Mouse (Mus musculus) hindbrain, embryonic 14.5 days (tissue): Measurements from ENCODE around the gene Eif3i. TPM values are rescaled to one million over a fixed set of nuclear protein-coding genes. Genes with fewer than 3 reads are reported as not detected.

Experiments used
- ATAC-seq: fragments of 200-750 bp; cut with Nextera tagmentation; 2 replicates; pipeline ENCODE4 v1.8.0; 2017; ENCODE audit warnings: moderate number of reproducible peaks, mild to moderate bottlenecking, moderate TSS enrichment, moderate library complexity; ENCODE audit not compliant: low FRiP score
- DNase-seq: peaks from one replicate; pipeline ENCODE4 v3.0.0-alpha.2; 2015; ENCODE audit warnings: low spot score
- H3K27ac ChIP-seq: fragments of 300-500 bp; sonication (generic); 2 replicates; pipeline ENCODE4 v1.5.1; 2014; ENCODE audit warnings: mild to moderate bottlenecking, moderate library complexity
- H3K27me3 ChIP-seq: fragments of 300-500 bp; sonication (generic); 2 replicates; pipeline ENCODE4 v1.6.1; 2014; ENCODE audit warnings: mild to moderate bottlenecking, low read length, mixed read lengths; ENCODE audit not compliant: control insufficient read depth, insufficient read depth
- H3K36me3 ChIP-seq: fragments of 300-500 bp; sonication (generic); replicated peaks from 2 replicates; pipeline ENCODE4 v1.6.1; 2014; ENCODE audit not compliant: control insufficient read depth, insufficient read depth
- H3K4me1 ChIP-seq: fragments of 300-500 bp; sonication (generic); replicated peaks from 2 replicates; pipeline ENCODE4 v1.6.1; 2014; ENCODE audit warnings: antibody characterized with exemption, low read length, mixed read lengths; ENCODE audit not compliant: control insufficient read depth, insufficient read depth
- H3K4me2 ChIP-seq: fragments of 300-500 bp; sonication (generic); replicated peaks from 2 replicates; pipeline ENCODE4 v1.6.1; 2014; ENCODE audit warnings: mild to moderate bottlenecking, moderate library complexity
- H3K4me3 ChIP-seq: fragments of 300-500 bp; sonication (generic); replicated peaks from 2 replicates; pipeline ENCODE4 v1.5.1; 2014; ENCODE audit warnings: mild to moderate bottlenecking, low read length
- H3K9ac ChIP-seq: fragments of 300-500 bp; sonication (generic); 2 replicates; pipeline ENCODE4 v1.6.1; 2014
- H3K9me3 ChIP-seq: fragments of 300-500 bp; sonication (generic); 2 replicates; pipeline ENCODE4 v1.6.1; 2016; ENCODE audit warnings: low read length; ENCODE audit not compliant: control insufficient read depth
- WGBS: fragments of 180-500 bp; shearing (Covaris S2); extraction: QIAGEN DNeasy Blood & Tissue Kit; methylation state at CpG from one replicate; pipeline ENCODE4 v1.1.7; 2014; 5-methylcytosine and 5-hydroxymethylcytosine counted together
- polyA plus RNA-seq: library from polyadenylated mRNA; unstranded; fragments of >200 nt; fragmentation: Nextera tagmentation; extraction: Ambion mirVana; gene quantifications from 2 replicates; pipeline ENCODE4 v1.2.1, GENCODE M21; 2014

Eif3i gene
- polyA plus RNA-seq, 1 experiment from 2014 or later: 226 TPM

GRCm38 (mm10) chr4:129571551-129572084 lies 28.8 kb downstream of the Eif3i start:
- H3K27ac ChIP-seq: no peak overlapping the region
- WGBS: 75% methylated on average over 8 of the region's 8 CpGs
- H3K36me3 ChIP-seq: no peaks in the 10 kb centered on the region
- no peaks in the 10 kb centered on the region for H3K27me3 ChIP-seq
- no peaks in the 10 kb centered on the region for H3K4me1 ChIP-seq
- H3K4me3 ChIP-seq: no peak overlapping the region
- DNase-seq: no peak
- no peak overlapping the region for H3K9ac ChIP-seq
- ATAC-seq: no peak
- no peaks in the 10 kb centered on the region for H3K9me3 ChIP-seq
- H3K4me2 ChIP-seq: no peak overlapping the region

- ATAC-seq (no peak), DNase-seq (no peak)
- H3K9ac ChIP-seq: no peak overlapping the region
- H3K27ac ChIP-seq: no peak overlapping the region
- no peaks in the 10 kb centered on the region for H3K9me3 ChIP-seq
- WGBS: 86% methylated on average over 6 of the region's 6 CpGs
- no peaks in the 10 kb centered on the region for H3K27me3 ChIP-seq
- H3K4me3 ChIP-seq: no peak overlapping the region
- H3K4me1 ChIP-seq: no peaks in the 10 kb centered on the region
- no peaks in the 10 kb centered on the region for H3K36me3 ChIP-seq
- H3K4me2 ChIP-seq: no peak overlapping the region
Observed at GRCm38 (mm10) chr4:129570028-129570427, 30.4 kb downstream of the Eif3i start.

DNA sequence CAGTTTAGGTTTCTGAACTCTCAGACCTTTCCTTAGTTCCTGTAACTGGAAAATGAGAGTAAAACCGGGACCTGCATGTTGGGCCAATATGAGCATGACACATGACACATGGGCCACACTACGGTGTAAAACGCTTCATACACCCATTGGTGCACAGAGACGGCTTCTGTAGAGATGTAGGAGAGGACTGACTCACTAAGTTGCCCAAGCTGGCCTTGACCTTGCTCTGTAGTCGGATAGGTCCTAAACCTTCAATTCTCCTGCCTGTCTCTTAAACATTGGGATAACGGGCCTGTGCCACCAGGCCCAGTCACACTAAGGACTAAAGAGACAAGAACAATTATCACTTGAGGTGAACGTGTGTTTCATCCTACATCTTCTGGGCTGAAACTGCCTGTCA lies 32.1 kb downstream of the Eif3i start:
- no peaks in the 10 kb centered on the region for H3K36me3 ChIP-seq
- no peak for DNase-seq
- no peak overlapping the region for H3K4me2 ChIP-seq
- H3K4me1 ChIP-seq: no peaks in the 10 kb centered on the region
- H3K27ac ChIP-seq: no peak overlapping the region
- no peak overlapping the region for H3K9ac ChIP-seq
- H3K9me3 ChIP-seq: no peaks in the 10 kb centered on the region
- no peaks in the 10 kb centered on the region for H3K27me3 ChIP-seq
- WGBS: 94% methylated on average over 7 of the region's 7 CpGs
- H3K4me3 ChIP-seq: no peak overlapping the region
- ATAC-seq: no peak

GRCm38 (mm10) chr4:129565139-129565538 lies 35.3 kb downstream of the Eif3i start:
- ATAC-seq: no peak
- H3K9ac ChIP-seq: no peak overlapping the region
- H3K4me1 ChIP-seq: no peaks in the 10 kb centered on the region
- no peak overlapping the region for H3K4me3 ChIP-seq
- no peaks in the 10 kb centered on the region for H3K9me3 ChIP-seq
- no peak overlapping the region for H3K4me2 ChIP-seq
- H3K27me3 ChIP-seq: no peaks in the 10 kb centered on the region
- H3K27ac ChIP-seq: no peak overlapping the region
- no peaks in the 10 kb centered on the region for H3K36me3 ChIP-seq
- DNase-seq: no peak
- 85% methylated on average over 6 of the region's 6 CpGs for WGBS

GRCm38 (mm10) chr4:129563718-129564117 lies 36.7 kb downstream of the Eif3i start:
- no peak overlapping the region for H3K4me3 ChIP-seq
- DNase-seq: no peak
- no peak for ATAC-seq
- H3K4me1 ChIP-seq: no peaks in the 10 kb centered on the region
- H3K36me3 ChIP-seq: no peaks in the 10 kb centered on the region
- no peak overlapping the region for H3K4me2 ChIP-seq
- H3K27ac ChIP-seq: no peak overlapping the region
- WGBS: 70% methylated on average over 8 of the region's 8 CpGs
- H3K9ac ChIP-seq: no peak overlapping the region
- H3K27me3 ChIP-seq: no peaks in the 10 kb centered on the region
- H3K9me3 ChIP-seq: no peaks in the 10 kb centered on the region

DNA sequence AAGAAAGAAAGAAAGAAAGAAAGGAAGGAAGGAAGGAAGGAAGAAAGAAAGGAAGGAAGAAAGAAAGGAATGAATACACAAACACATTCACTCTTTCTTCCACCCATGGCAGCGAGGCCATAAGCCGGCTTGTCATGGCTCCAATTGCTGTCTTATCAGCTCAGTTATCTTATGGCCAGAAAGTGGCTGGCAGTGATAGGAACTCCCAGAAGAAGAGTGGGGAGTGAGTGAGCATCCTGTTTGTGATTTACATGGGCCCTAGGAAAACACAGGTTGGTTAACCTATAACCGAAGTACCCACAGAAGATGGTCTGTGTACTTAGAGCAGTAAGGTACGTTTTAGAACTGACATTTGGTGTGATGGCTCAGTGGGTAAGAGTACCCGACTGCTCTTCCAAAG lies 39.3 kb downstream of the Eif3i start:
- Histone ChIP-seq H3K9me3 (no peaks in the 10 kb centered on the region), H3K4me1 (peaks cover 6% of the 10 kb centered on the region), H3K27ac (no peak overlapping the region), H3K4me3 (no peak overlapping the region), H3K27me3 (no peaks in the 10 kb centered on the region), H3K36me3 (no peaks in the 10 kb centered on the region), H3K4me2 (no peak overlapping the region), H3K9ac (no peak overlapping the region)
- WGBS: 91% methylated on average over 5 of the region's 5 CpGs
- ATAC-seq: no peak
- DNase-seq: no peak

DNA sequence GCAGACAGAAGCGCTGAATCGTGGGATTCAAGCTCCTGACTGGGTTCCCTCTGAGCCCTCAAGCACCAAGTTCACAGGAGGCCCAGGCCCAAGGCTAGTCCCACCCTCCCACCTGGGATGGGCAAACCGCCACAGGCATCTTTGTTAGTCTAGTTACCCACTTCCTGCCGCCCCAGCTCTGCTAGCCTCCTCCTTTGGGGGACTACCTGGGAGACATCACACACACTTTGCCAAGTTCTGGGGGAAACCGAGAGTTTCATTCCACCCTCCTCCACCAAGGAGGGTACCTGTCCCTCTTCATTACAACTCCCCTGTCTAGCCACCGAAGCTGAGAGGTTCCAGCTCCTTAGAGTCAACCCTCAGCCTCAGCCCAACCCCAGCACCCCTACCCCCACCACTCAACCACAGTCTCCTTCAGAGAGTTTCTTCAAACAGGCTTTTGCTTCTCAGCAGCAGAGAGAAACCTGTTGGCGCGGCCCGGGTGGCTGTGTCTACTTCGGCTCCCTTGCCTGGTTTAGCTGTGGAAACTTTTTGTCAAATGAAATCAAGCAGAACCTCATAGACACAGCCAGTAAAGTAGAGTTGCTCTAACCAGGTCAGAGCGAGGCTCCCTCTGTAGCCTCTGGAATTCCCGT lies 42.0 kb downstream of the Eif3i start:
- no peak for DNase-seq
- Histone ChIP-seq H3K4me3 (no peak overlapping the region), H3K9ac (no peak overlapping the region), H3K27me3 (no peaks in the 10 kb centered on the region), H3K36me3 (no peaks in the 10 kb centered on the region), H3K9me3 (no peaks in the 10 kb centered on the region), H3K4me2 (no peak overlapping the region), H3K4me1 (peaks cover 15% of the 10 kb centered on the region), H3K27ac (no peak overlapping the region)
- no peak for ATAC-seq
- WGBS: 90% methylated on average over 12 of the region's 12 CpGs

DNA sequence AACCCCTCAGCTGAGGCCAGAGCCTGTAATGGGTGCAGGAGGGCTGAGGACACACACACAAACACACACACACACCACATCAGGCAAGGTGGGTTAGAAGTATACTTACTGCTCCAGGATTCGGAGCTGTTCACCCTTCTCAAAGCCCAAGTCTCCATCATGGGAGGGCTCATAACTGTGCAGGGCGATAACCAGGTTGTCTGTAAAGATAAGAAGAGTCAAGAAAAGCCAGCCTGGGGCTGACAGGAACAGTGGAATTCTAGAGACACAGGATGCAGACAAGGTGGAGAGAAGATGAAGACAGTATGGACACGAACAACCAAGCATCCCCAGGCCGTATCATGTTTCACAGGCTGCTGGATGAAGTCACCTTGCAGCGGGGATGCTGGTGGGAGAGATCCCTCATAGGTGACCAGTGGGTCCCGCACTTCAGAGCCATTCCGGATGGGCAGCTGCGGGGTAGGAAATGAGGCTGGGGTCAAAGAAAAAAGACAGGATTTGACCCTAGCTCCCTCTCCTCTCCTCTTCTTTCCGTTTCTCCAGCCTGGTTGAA lies 43.1 kb downstream of the Eif3i start:
- peak overlapping the region; percentile 46; the same call in 1 of the 2 replicates for H3K4me3 ChIP-seq
- WGBS: 84% methylated on average over 9 of the region's 9 CpGs
- peaks cover 15% of the 10 kb centered on the region for H3K4me1 ChIP-seq
- H3K27me3 ChIP-seq: no peaks in the 10 kb centered on the region
- DNase-seq: no peak
- ATAC-seq: 0 out of 2 replicates have a peak, but pooled peaks have one; percentile 35
- no peak overlapping the region for H3K27ac ChIP-seq
- no peaks in the 10 kb centered on the region for H3K9me3 ChIP-seq
- H3K36me3 ChIP-seq: no peaks in the 10 kb centered on the region
- no peak overlapping the region for H3K9ac ChIP-seq
- peak overlapping the region; percentile 64 for H3K4me2 ChIP-seq

GRCm38 (mm10) chr4:129556532-129557223 lies 43.8 kb downstream of the Eif3i start:
- Histone ChIP-seq H3K4me2 (peak overlapping the region; percentile 64), H3K27ac (peak overlapping the region; percentile 78), H3K4me3 (peak overlapping the region; percentile 46), H3K9me3 (no peaks in the 10 kb centered on the region), H3K36me3 (no peaks in the 10 kb centered on the region), H3K9ac (peak overlapping the region; percentile 59), H3K4me1 (peaks cover 15% of the 10 kb centered on the region), H3K27me3 (no peaks in the 10 kb centered on the region)
- WGBS: 9% methylated on average over 32 of the region's 33 CpGs
- peak; percentile 82 for ATAC-seq
- DNase-seq: peak; percentile 88
